Mouse (Mus musculus) MEL (cell line): ENCODE measurements around the gene Dnajc7. TPM values are rescaled to one million over a fixed set of nuclear protein-coding genes. Genes with fewer than 3 reads are reported as not detected.

Source experiments
- DNase-seq: peaks from one replicate; pipeline ENCODE4 v3.0.0; 2011; ENCODE audit warnings: low read depth, low spot score
- H3K27ac ChIP-seq: 2 replicates; pipeline ENCODE4 v1.5.1; 2012; ENCODE audit warnings: low read depth, mild to moderate bottlenecking, control low read depth, low read length, moderate library complexity; ENCODE audit not compliant: control insufficient read depth
- H3K27me3 ChIP-seq, 2 experiments: fragments of 150-350 bp in 1 of 2; sonication (generic) in 1 of 2; 2 replicates each; pipeline ENCODE4 v1.6.1; 2012; ENCODE audit warnings: low read length in 2 of 2, mild to moderate bottlenecking in 2 of 2, improper control_type of control experiment in 1 of 2, moderate library complexity in 1 of 2; ENCODE audit not compliant: insufficient read depth in 2 of 2, control insufficient read depth in 1 of 2
- H3K36me3 ChIP-seq, 2 experiments: 2 replicates each; pipeline ENCODE4 v1.6.1; 2012 to 2014; ENCODE audit warnings: low read length in 2 of 2, improper control_type of control experiment in 1 of 2, inconsistent platforms in 1 of 2, mild to moderate bottlenecking in 1 of 2; ENCODE audit not compliant: insufficient read depth in 2 of 2, control insufficient read depth in 1 of 2
- H3K4me1 ChIP-seq, 2 experiments: fragments of 150-350 bp in 1 of 2; sonication (generic) in 1 of 2; 2 replicates each; pipeline ENCODE4 v1.6.1; 2012; ENCODE audit warnings: low read length in 2 of 2, improper control_type of control experiment in 1 of 2, mild to moderate bottlenecking in 1 of 2; ENCODE audit not compliant: insufficient read depth in 2 of 2, control insufficient read depth in 1 of 2
- H3K4me3 ChIP-seq, 2 experiments: fragments of 150-350 bp in 1 of 2; sonication (generic) in 1 of 2; 2 replicates each; pipeline ENCODE4 v1.5.1; 2012; ENCODE audit warnings: low read depth in 2 of 2, low read length in 2 of 2, mild to moderate bottlenecking in 2 of 2, moderate library complexity in 2 of 2, control low read depth in 1 of 2, improper control_type of control experiment in 1 of 2; ENCODE audit not compliant: control insufficient read depth in 1 of 2, insufficient read depth in 1 of 2
- H3K79me2 ChIP-seq: 2 replicates; pipeline ENCODE4 v1.6.1; 2012; ENCODE audit warnings: mild to moderate bottlenecking, low read length, moderate library complexity; ENCODE audit not compliant: control insufficient read depth, poor library complexity, insufficient read depth
- H3K9ac ChIP-seq: 2 replicates; pipeline ENCODE4 v1.6.1; 2012; ENCODE audit warnings: low read depth, mild to moderate bottlenecking, control low read depth, low read length, moderate library complexity; ENCODE audit not compliant: control insufficient read depth, poor library complexity, severe bottlenecking
- H3K9me3 ChIP-seq: fragments of 150-350 bp; sonication (generic); replicated peaks from 2 replicates; pipeline ENCODE4 v1.6.1; 2012; ENCODE audit warnings: mild to moderate bottlenecking, low read length, improper control_type of control experiment, moderate library complexity; ENCODE audit not compliant: insufficient read depth
- CHD1 ChIP-seq: IDR thresholded peaks from 2 replicates; pipeline ENCODE4 v1.6.1; 2012; ENCODE audit warnings: low read depth, mild to moderate bottlenecking, inconsistent platforms, low read length, improper control_type of control experiment
- ELF1 ChIP-seq: IDR thresholded peaks from 2 replicates; pipeline ENCODE4 v1.6.1; 2014; ENCODE audit warnings: low read depth, mild to moderate bottlenecking, inconsistent platforms, low read length, improper control_type of control experiment, moderate library complexity
- ETS1 ChIP-seq: IDR thresholded peaks from 2 replicates; pipeline ENCODE4 v1.6.1; 2012; ENCODE audit warnings: low read depth, mild to moderate bottlenecking, inconsistent platforms, low read length, improper control_type of control experiment, moderate library complexity
- GABPA ChIP-seq: IDR thresholded peaks from 2 replicates; pipeline ENCODE4 v1.6.1; 2012; ENCODE audit warnings: low read depth, mild to moderate bottlenecking, inconsistent platforms, low read length, improper control_type of control experiment, moderate library complexity
- JUND ChIP-seq: IDR thresholded peaks from 2 replicates; pipeline ENCODE4 v1.6.1; 2011; ENCODE audit warnings: low read depth, mild to moderate bottlenecking, improper control_type of control experiment, low read length
- KAT2A ChIP-seq: conservative IDR thresholded peaks from 2 replicates; pipeline ENCODE4 v1.6.1; 2012; ENCODE audit warnings: low read depth, low read length, improper control_type of control experiment, inconsistent platforms
- MAZ ChIP-seq: IDR thresholded peaks from 2 replicates; pipeline ENCODE4 v1.6.1; 2012; ENCODE audit warnings: low read depth, mild to moderate bottlenecking, inconsistent platforms, low read length, improper control_type of control experiment
- MEF2A ChIP-seq: IDR thresholded peaks from 2 replicates; pipeline ENCODE4 v1.6.1; 2014; ENCODE audit warnings: low read depth, mild to moderate bottlenecking, inconsistent platforms, low read length, improper control_type of control experiment; ENCODE audit not compliant: poor library complexity, insufficient replicate concordance, severe bottlenecking; ENCODE audit errors: extremely low read depth
- MXI1 ChIP-seq: IDR thresholded peaks from 2 replicates; pipeline ENCODE4 v1.6.1; 2011; ENCODE audit warnings: mild to moderate bottlenecking, low read depth, low read length, improper control_type of control experiment
- POLR2A ChIP-seq, 2 experiments: IDR thresholded peaks; 2 replicates each; pipeline ENCODE4 v1.6.1; 2011 to 2012; ENCODE audit warnings: low read length in 2 of 2, mild to moderate bottlenecking in 2 of 2, control low read depth in 1 of 2, improper control_type of control experiment in 1 of 2, low read depth in 1 of 2, moderate library complexity in 1 of 2; ENCODE audit not compliant: control insufficient read depth in 1 of 2, insufficient read depth in 1 of 2, poor library complexity in 1 of 2
- POLR2AphosphoS5 ChIP-seq: IDR thresholded peaks from 2 replicates; pipeline ENCODE4 v1.6.1; 2012; ENCODE audit warnings: low read depth, borderline replicate concordance, mild to moderate bottlenecking, inconsistent platforms, low read length, moderate library complexity, mixed read lengths
- SMC3 ChIP-seq: IDR thresholded peaks from 2 replicates; pipeline ENCODE4 v1.6.1; 2011; ENCODE audit warnings: low read depth, low read length, improper control_type of control experiment
- UBTF ChIP-seq: IDR thresholded peaks from 2 replicates; pipeline ENCODE4 v1.6.1; 2012; ENCODE audit warnings: low read depth, mild to moderate bottlenecking, inconsistent platforms, low read length, improper control_type of control experiment, moderate library complexity, borderline replicate concordance; ENCODE audit not compliant: insufficient read depth
- USF2 ChIP-seq, 2 experiments: IDR thresholded peaks; 2 replicates each; pipeline ENCODE4 v1.6.1; 2011 to 2012; ENCODE audit warnings: improper control_type of control experiment in 2 of 2, low read length in 2 of 2, borderline replicate concordance in 1 of 2, inconsistent platforms in 1 of 2, low read depth in 1 of 2, mild to moderate bottlenecking in 1 of 2; ENCODE audit not compliant: insufficient read depth in 1 of 2
- ZMIZ1 ChIP-seq: IDR thresholded peaks from 2 replicates; pipeline ENCODE4 v1.6.1; 2012; ENCODE audit warnings: low read depth, mild to moderate bottlenecking, inconsistent platforms, low read length, improper control_type of control experiment, moderate library complexity
- polyA plus RNA-seq, 2 experiments: library from polyadenylated mRNA; stranded (reverse) in 1 of 2; unstranded in 1 of 2; fragments of >175 nt in 1 of 2; fragments of >200 nt in 1 of 2; gene quantifications; 2 replicates each; pipeline versions ENCODE4 v1.2.1 to v1.2.4; 2012; ENCODE audit warnings: low replicate concordance in 2 of 2, low read depth in 1 of 2; ENCODE audit not compliant: insufficient read length in 2 of 2, insufficient read depth in 1 of 2, missing spikeins in 1 of 2
- total RNA-seq: library from RNA; depleted of rRNA; stranded (reverse); fragments of 300-350 nt; gene quantifications from 2 replicates; pipeline ENCODE4 v1.2.3, GENCODE M21; 2012

Dnajc7 gene
- total and polyA plus RNA-seq, 3 experiments: 230 to 452 (median 346) TPM

- H3K4me3 ChIP-seq: no peak overlapping the region
- H3K36me3 ChIP-seq: peaks cover 0 to 24% of the 10 kb centered on the region in 2 experiments; a peak in 2 of 4 replicates
- peaks cover 1% of the 10 kb centered on the region; the same call in 1 of the 2 replicates for H3K79me2 ChIP-seq
- peaks cover 11 to 44% of the 10 kb centered on the region in 2 experiments for H3K4me1 ChIP-seq
- H3K9ac ChIP-seq: no peak overlapping the region
- no peak overlapping the region for H3K27ac ChIP-seq
- no peak for TF ChIP-seq POLR2AphosphoS5
- no peak for TF ChIP-seq ZMIZ1
- TF ChIP-seq POLR2A (IDR thresholded peaks at IDR 0.05; ENCODE audit: control insufficient read depth in 1 of 2, insufficient read depth in 1 of 2, low read depth in 1 of 2, low read length in 2 of 2, poor library complexity in 1 of 2): no peak
- TF ChIP-seq USF2 (IDR thresholded peaks at IDR 0.05; ENCODE audit: borderline replicate concordance in 1 of 2, insufficient read depth in 1 of 2, low read depth in 1 of 2, low read length in 2 of 2): no peak
- no peak for TF ChIP-seq KAT2A
- TF ChIP-seq MEF2A: no peak
- no peak for TF ChIP-seq JUND
- TF ChIP-seq GABPA: no peak
- no peak for TF ChIP-seq ELF1
- TF ChIP-seq SMC3: no peak
- TF ChIP-seq UBTF: no peak
- no peak for TF ChIP-seq CHD1
- H3K27me3 ChIP-seq: no peaks in the 10 kb centered on the region
- DNase-seq: no peak
- no peaks in the 10 kb centered on the region for H3K9me3 ChIP-seq
Observed at GRCm38 (mm10) chr11:100546955-100547354, 73.0 kb downstream of the Dnajc7 start.

DNA sequence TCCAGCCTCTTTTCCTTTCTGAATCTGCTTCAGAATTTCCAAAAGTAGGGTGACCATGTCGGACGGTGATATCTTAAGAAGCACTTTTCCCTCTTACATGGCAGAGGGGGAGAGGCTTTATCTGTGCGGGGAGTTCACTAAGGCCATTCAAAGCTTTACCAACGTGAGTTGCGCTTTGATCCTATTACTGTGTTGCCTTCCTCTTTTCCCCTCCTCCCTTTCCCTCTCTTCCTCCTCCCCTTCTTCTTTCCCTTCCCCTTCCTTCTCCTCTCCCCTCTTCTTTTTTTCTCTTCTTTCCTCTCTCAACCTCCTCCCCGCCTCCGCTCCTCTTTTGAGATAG lies 74.3 kb downstream of the Dnajc7 start:
- Histone ChIP-seq H3K9ac (peak overlapping the region; percentile 42), H3K27me3 (no peaks in the 10 kb centered on the region), H3K4me1 (peaks cover 11 to 44% of the 10 kb centered on the region in 2 experiments), H3K27ac (peak overlapping the region; percentile 18; the same call in 1 of the 2 replicates), H3K9me3 (no peaks in the 10 kb centered on the region), H3K79me2 (peaks cover 1% of the 10 kb centered on the region; the same call in 1 of the 2 replicates), H3K4me3 (peak overlapping the region; percentile 68 to 73), H3K36me3 (peaks cover 0 to 24% of the 10 kb centered on the region in 2 experiments; a peak in 2 of 4 replicates)
- TF ChIP-seq MXI1: no peak
- TF ChIP-seq MAZ: peak; percentile 23; the same call in 1 of the 2 replicates
- TF ChIP-seq ETS1: 0 out of 2 replicates have a peak, but pooled peaks have one; percentile 3
- no peak for DNase-seq
